Mouse (Mus musculus) ES-E14 (cell line): Measurements from ENCODE around the gene Gm10282. TPM values are rescaled to one million over a fixed set of nuclear protein-coding genes. Genes with fewer than 3 reads are reported as not detected.

Experiments
- DNase-seq: peaks from one replicate; pipeline ENCODE4 v3.0.0-alpha.2; 2013; ENCODE audit warnings: low read depth, low spot score
- H3K27ac ChIP-seq: 2 replicates; pipeline ENCODE4 v1.5.1; 2012; ENCODE audit warnings: low read depth, mild to moderate bottlenecking, low read length, moderate library complexity, mixed read lengths; ENCODE audit not compliant: poor library complexity, insufficient read depth, severe bottlenecking
- H3K36me3 ChIP-seq: 2 replicates; pipeline ENCODE4 v1.6.1; 2012; ENCODE audit warnings: mild to moderate bottlenecking, low read length, moderate library complexity, mixed read lengths; ENCODE audit not compliant: control insufficient read depth, poor library complexity, insufficient read depth, severe bottlenecking
- H3K4me1 ChIP-seq, 2 experiments: fragments of 150-350 bp in 1 of 2; sonication (generic) in 1 of 2; 2 replicates each; pipeline ENCODE4 v1.6.1; 2012; ENCODE audit warnings: low read length in 2 of 2, mild to moderate bottlenecking in 1 of 2, mixed read lengths in 1 of 2; ENCODE audit not compliant: control insufficient read depth in 2 of 2, insufficient read depth in 2 of 2, poor library complexity in 1 of 2
- H3K4me3 ChIP-seq, 2 experiments: fragments of 150-350 bp in 1 of 2; sonication (generic) in 1 of 2; 2 replicates each; pipeline ENCODE4 v1.5.1; 2012; ENCODE audit warnings: low read length in 2 of 2, low read depth in 1 of 2, mild to moderate bottlenecking in 1 of 2, mixed read lengths in 1 of 2; ENCODE audit not compliant: insufficient read depth in 1 of 2, poor library complexity in 1 of 2, severe bottlenecking in 1 of 2
- H3K9ac ChIP-seq: 2 replicates; pipeline ENCODE4 v1.6.1; 2012; ENCODE audit warnings: low read depth, mild to moderate bottlenecking, low read length, mixed read lengths; ENCODE audit not compliant: poor library complexity, insufficient read depth, severe bottlenecking
- H3K9me3 ChIP-seq: fragments of 150-350 bp; sonication (generic); 2 replicates; pipeline ENCODE4 v1.6.1; 2012; ENCODE audit warnings: low read depth, mild to moderate bottlenecking, low read length; ENCODE audit not compliant: control insufficient read depth, insufficient read depth
- CHD2 ChIP-seq: IDR thresholded peaks from 2 replicates; pipeline ENCODE4 v1.6.1; 2014; ENCODE audit warnings: mild to moderate bottlenecking, low read depth, low read length, inconsistent platforms
- HCFC1 ChIP-seq: IDR thresholded peaks from 2 replicates; pipeline ENCODE4 v1.6.1; 2012; ENCODE audit warnings: low read length, inconsistent platforms, borderline replicate concordance; ENCODE audit not compliant: insufficient read depth
- MAFK ChIP-seq: IDR thresholded peaks from 2 replicates; pipeline ENCODE4 v1.6.1; 2014; ENCODE audit warnings: mild to moderate bottlenecking, low read depth, low read length, inconsistent platforms; ENCODE audit not compliant: insufficient read depth
- ZC3H11A ChIP-seq: IDR thresholded peaks from 2 replicates; pipeline ENCODE4 v1.6.1; 2012; ENCODE audit warnings: low read depth, mild to moderate bottlenecking, inconsistent platforms, low read length, borderline replicate concordance
- ZNF384 ChIP-seq: IDR thresholded peaks from 2 replicates; pipeline ENCODE4 v1.6.1; 2012; ENCODE audit warnings: low read depth, low read length, inconsistent platforms
- in situ Hi-C, 2 experiments: fragments of 600-800 bp; cut with MboI; formaldehyde crosslinking; loops; one replicate each; pipeline ENCODE4 v1.15.1; 2025; ENCODE audit warnings: low sequenced_read_pairs in 2 of 2, inconsistent platforms in 1 of 2; ENCODE audit not compliant: unreplicated experiment in 2 of 2
- total RNA-seq: library from RNA; depleted of rRNA; stranded (reverse); fragments of 300-350 nt; gene quantifications from 2 replicates; pipeline ENCODE4 v1.2.3, GENCODE M21; 2012

Gene Gm10282
- total RNA-seq, 1 experiment, result 21.2 TPM

DNA sequence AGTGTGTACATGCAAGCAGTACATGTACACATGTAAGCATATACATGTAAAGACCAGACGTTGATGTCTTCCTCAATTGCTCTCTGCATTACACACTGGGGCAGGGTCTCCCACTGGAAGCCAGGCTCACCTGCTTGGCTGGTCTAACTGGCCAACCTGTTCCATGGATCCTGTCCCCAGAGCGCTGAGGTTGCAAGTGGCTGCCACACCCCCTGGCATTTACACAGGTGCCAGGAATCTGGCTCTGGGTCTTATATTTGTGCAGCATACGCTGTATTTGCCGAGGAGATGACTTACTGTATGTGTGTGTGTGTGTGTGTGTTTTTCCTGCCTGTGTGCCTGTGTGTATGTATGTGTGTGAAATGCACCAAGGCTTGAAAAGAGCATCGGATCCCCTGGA lies 1.9 kb upstream of the Gm10282 start:
- no peaks in the 10 kb centered on the region for H3K36me3 ChIP-seq
- TF ChIP-seq MAFK, result no peak
- no peak for TF ChIP-seq CHD2
- no peak for TF ChIP-seq HCFC1
- TF ChIP-seq ZNF384, result no peak
- TF ChIP-seq ZC3H11A, result no peak
- no peak for DNase-seq
- no peak overlapping the region for H3K4me3 ChIP-seq
- in situ Hi-C loops, result no loop called here
- H3K9me3 ChIP-seq, result no peaks in the 10 kb centered on the region
- H3K27ac ChIP-seq, result 0 out of 2 replicates have a peak overlapping the region, but pooled peaks have one; percentile 4
- no peak overlapping the region for H3K9ac ChIP-seq
- H3K4me1 ChIP-seq, result peaks cover 16 to 27% of the 10 kb centered on the region in 2 experiments

DNA sequence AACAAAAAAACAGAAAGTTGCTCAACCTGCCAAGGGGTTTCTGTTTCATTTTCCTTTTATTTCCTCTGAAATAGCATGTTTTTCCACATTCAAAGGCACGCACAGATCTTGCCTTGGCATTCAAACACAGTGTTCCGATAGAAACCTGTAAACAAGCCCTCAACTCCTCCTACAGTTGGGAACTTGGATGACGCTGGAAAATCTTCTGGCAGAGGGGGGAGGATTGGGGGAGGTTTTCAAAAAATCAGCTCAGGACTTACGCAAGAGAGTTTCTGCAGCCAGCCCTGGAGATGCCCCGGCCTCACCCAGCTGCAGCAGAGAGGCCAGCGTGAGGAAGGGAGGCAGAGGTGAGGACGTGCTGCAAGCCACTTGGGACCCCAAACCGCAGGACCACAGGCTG lies 1.4 kb downstream of the Gm10282 start:
- DNase-seq, result no peak
- Histone ChIP-seq H3K9me3 (no peaks in the 10 kb centered on the region), H3K4me3 (no peak overlapping the region), H3K9ac (no peak overlapping the region; the same call in 1 of the 2 replicates), H3K4me1 (peaks cover 14 to 24% of the 10 kb centered on the region in 2 experiments), H3K27ac (no peak overlapping the region), H3K36me3 (no peaks in the 10 kb centered on the region)
- in situ Hi-C loops, result no loop called here
- TF ChIP-seq ZC3H11A, result no peak
- TF ChIP-seq MAFK, result no peak
- TF ChIP-seq CHD2, result no peak
- no peak for TF ChIP-seq ZNF384
- no peak for TF ChIP-seq HCFC1

DNA sequence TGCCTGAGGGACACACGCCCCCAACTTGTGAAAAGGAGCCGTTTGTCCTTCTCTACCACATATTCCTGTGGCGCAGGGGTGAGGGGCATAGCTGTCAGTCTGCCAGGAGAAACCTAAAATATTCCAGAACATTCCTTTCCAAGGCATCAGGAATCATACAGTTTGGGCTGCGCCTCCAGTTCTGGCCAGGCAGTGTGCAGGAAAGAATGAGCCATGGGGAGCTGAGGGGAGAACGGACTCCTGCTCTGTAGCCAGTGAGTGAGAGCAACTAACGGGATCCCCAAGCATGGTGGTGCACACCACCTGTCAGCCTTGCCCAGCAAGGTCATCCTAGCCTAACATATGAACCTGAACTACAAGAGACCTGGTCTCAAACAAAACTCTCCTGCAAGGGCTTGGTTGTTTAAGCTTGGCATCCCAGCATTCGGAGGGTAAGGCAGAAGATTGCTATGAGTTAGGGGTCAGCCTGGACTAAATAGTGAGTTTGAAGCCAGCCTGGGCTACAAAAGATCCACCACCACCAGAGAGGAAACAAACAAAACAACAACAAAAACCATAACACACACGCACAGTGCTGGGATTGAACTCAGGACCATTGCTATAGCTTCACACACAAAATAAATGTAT lies 2.0 kb downstream of the Gm10282 start:
- H3K4me1 ChIP-seq, result peaks cover 11 to 21% of the 10 kb centered on the region in 2 experiments
- H3K9ac ChIP-seq, result no peak overlapping the region
- H3K9me3 ChIP-seq, result no peaks in the 10 kb centered on the region
- H3K4me3 ChIP-seq, result no peak overlapping the region
- in situ Hi-C loops, result no loop called here
- no peak for DNase-seq
- H3K36me3 ChIP-seq, result no peaks in the 10 kb centered on the region
- H3K27ac ChIP-seq, result no peak overlapping the region
- TF ChIP-seq MAFK (no peak), HCFC1 (no peak), CHD2 (no peak), ZNF384 (no peak), ZC3H11A (no peak)

DNA sequence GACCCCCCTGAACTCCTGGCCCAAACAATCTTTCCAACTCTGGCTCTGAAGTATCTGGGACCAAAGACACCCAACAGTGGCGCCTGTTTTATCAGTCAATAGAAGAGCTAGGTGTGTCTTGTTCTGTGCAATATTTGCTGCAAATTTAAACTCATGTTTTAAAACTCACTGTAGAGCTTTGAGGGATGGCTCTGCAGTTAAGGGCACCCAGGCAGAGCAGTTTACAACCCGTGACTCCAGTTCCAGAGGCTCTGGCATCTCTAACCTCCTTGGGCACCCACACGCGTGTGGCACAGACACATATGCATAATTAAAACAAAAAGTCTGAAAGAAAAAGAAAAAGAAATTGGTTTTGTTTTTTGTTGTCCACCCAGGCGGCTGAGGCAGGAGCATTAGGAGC lies 3.6 kb downstream of the Gm10282 start:
- Histone ChIP-seq H3K27ac (no peak overlapping the region), H3K9me3 (no peaks in the 10 kb centered on the region), H3K4me3 (no peak overlapping the region), H3K4me1 (peaks cover 9 to 15% of the 10 kb centered on the region in 2 experiments; a peak in 3 of 4 replicates), H3K9ac (no peak overlapping the region), H3K36me3 (no peaks in the 10 kb centered on the region)
- DNase-seq, result no peak
- TF ChIP-seq CHD2 (no peak), ZNF384 (no peak), HCFC1 (no peak)
- in situ Hi-C loops, result no loop called here

DNA sequence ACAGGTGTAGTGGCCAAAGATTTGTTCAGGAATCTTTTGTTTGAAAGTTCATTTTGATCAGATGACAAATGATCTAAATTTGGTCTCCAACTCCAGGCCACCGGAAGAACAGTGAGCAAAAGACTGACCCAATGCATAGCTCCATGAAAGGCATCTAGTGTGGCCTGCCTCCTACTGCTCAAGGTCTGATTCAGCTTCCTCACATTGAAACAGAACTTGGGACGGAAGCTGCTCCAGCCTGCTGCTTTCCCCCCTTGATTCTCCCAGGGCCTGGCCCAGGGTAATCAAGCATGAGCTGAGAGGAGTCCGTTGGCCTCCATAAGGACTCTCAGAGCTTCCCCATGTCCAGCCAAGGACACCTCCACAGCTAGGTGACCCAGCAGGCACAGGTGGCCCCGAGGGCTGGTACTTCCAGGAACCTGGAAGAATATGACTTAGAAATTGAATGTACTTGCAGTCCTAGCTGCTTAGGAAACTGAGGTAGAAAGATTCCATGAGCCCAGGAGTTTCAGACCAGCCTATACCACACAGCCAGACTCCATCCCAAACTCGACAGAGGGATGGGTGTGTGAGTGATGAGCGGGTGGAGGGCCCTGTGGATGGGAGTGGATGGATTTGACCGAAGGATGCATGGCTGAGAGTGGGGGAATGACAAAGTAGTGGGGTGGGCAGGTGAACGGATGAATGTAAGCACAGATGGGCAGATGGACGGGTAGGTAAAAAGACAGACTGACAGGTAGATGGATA lies 4.2 kb downstream of the Gm10282 start:
- Histone ChIP-seq H3K9ac (no peak overlapping the region), H3K27ac (no peak overlapping the region), H3K36me3 (no peaks in the 10 kb centered on the region), H3K4me3 (no peak overlapping the region), H3K4me1 (peaks cover 9 to 16% of the 10 kb centered on the region in 2 experiments; a peak in 3 of 4 replicates), H3K9me3 (no peaks in the 10 kb centered on the region)
- in situ Hi-C loops, result no loop called here
- DNase-seq, result no peak
- no peak for TF ChIP-seq MAFK
- TF ChIP-seq ZNF384, result no peak
- no peak for TF ChIP-seq ZC3H11A
- no peak for TF ChIP-seq HCFC1
- TF ChIP-seq CHD2, result no peak
